Mouse (Mus musculus) heart, postnatal 14 days (tissue): ENCODE measurements around the gene Cer1. TPM values are rescaled to one million over a fixed set of nuclear protein-coding genes. Genes with fewer than 3 reads are reported as not detected.

Source experiments
- total RNA-seq, 2 experiments: library from RNA; stranded (reverse); gene quantifications; 2 replicates each; pipeline ENCODE4 v1.2.3; 2021

The Cer1 gene
- total RNA-seq, 2 experiments from 2014 or later: not detected

Other genes starting within 250 kb of the Cer1 start
- gene Nfib, start 179.4 kb downstream of the Cer1 start, total RNA-seq: 100 to 1,000 TPM; 136 to 138 TPM
- gene Zdhhc21, start 25.2 kb downstream of the Cer1 start, total RNA-seq: 10 to 100 TPM; 12.0 to 15.3 TPM
- gene Frem1, start 167.2 kb upstream of the Cer1 start, total RNA-seq: 1 to 10 TPM in 1 of 2 experiments, under 1 TPM in 1; 0.79 to 1.1 TPM